Mouse (Mus musculus) lung, adult 2 months (tissue): ENCODE measurements around the gene Rfx7.
"Not testable (repeated sequence)": the region's sequence is repeated elsewhere in the genome, so short reads cannot be mapped to it uniquely, and the experiment has no call there.

Experiments used
- CTCF ChIP-seq: fragments of 200-500 bp; IDR thresholded peaks from 2 replicates; pipeline ENCODE4 v1.5.1; 2011; ENCODE audit warnings: mild to moderate bottlenecking, low read length, control low read depth; ENCODE audit not compliant: insufficient read depth
- POLR2A ChIP-seq: fragments of 200-500 bp; IDR thresholded peaks from 2 replicates; pipeline ENCODE4 v1.6.1; 2011; ENCODE audit warnings: low read depth, mild to moderate bottlenecking, control low read depth, low read length, borderline replicate concordance; ENCODE audit errors: extremely low read depth

GRCm38 (mm10) chr9:72642756-72643447, 110.9 kb downstream of the Rfx7 start:
- not testable (repeated sequence) for TF ChIP-seq CTCF, POLR2A
